Mouse (Mus musculus) liver, embryonic 14.5 days (tissue): ENCODE measurements around the gene Htt.

Experiments
- CTCF ChIP-seq: IDR thresholded peaks from 2 replicates; pipeline ENCODE4 v1.5.1; 2016; ENCODE audit warnings: antibody characterized with exemption, low read depth, control low read depth
- EP300 ChIP-seq: IDR thresholded peaks from 2 replicates; pipeline ENCODE4 v1.6.1; 2016; ENCODE audit warnings: antibody characterized with exemption, low read depth

GRCm38 (mm10) chr5:34806038-34806437 lies 44.5 kb downstream of the Htt start:
- TF ChIP-seq CTCF, result peak; percentile 50
- no peak for TF ChIP-seq EP300
